Mouse (Mus musculus) left cerebral cortex, adult 11 months (tissue): ENCODE data around the gene Rhbdl1.
"Not testable (repeated sequence)": the region's sequence is repeated elsewhere in the genome, so short reads cannot be mapped to it uniquely, and the experiment has no call there.

Experiments used
- DNase-seq: peaks from one replicate; pipeline ENCODE4 v3.0.0; 2022; ENCODE audit warnings: low spot score

Rhbdl1 gene

DNA sequence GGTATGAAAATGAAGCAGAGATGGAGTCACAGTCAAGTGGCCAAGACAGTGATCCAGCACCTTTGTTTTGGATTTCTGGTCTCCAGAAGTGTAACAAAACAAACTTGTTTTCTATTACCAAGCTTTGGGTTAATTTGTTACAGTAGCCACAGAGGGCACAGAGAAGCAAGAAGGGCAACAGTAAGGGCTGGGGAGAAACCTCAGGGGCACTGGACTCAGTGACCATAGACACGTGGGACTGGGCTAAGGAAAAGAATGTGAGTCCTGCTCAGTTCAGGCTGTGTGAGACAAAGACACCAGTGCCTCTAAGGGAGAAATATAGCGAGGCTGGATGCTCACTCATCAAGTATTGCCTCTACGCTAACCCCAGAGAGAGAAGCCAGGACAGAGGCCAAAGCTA lies 35.6 kb upstream of the Rhbdl1 start:
- no peak for DNase-seq

DNA sequence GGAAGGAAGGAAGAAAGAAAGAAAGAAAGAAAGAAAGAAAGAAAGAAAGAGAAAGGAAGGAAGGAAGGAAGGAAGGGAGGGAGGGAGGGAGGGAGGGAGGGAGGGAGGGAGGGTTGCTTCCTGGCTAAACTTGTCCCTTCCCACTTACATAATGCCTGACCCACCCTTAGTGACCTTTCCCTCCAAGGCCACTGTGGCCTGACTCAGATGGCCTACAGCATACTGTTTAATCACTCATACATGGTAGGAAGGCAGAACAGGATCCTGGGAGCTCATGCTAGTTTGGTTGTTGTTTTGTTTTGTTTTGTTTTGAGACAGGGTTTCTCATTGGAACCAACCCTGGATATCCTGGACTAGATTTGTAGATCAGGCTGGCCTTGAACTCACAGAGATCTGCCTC lies 34.5 kb upstream of the Rhbdl1 start:
- not testable (repeated sequence) for DNase-seq

DNA sequence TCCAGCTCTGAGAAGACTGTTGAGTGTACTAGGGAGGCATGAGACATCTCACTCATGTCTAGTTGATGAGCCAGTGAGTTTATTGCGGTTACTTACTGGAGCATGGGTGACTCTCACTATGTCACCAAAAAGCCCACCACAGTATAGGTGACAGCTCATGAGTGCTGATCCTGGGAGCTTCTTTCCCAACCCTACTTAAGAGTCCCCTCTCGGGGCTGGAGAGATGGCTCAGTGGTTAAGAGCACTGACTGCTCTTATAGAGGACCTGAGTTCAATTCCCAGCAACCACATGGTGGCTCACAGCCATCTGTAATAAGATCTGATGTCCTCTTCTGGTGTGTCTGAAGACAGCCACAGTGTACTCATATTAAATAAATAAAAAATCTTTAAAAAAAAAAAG lies 32.9 kb upstream of the Rhbdl1 start:
- DNase-seq: no peak

DNA sequence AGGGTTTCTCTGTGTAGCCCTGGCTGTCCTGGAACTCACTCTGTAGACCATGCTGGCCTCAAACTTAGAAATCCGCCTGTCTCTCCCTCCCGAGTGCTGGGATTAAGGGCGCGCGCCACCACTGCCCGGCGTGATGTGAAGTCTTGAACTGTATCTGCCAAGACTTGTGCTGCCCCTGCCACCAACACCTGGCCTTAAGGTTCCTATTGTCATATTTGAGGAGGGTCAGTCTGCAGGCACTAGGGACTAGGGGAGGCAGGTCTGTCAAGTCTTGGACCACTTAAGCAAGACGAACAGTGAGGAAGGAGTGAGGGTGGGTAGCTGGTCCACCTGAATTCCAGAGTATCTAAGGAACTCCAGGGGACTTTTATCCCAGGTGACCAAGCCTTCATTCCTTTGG lies 32.4 kb upstream of the Rhbdl1 start:
- DNase-seq: no peak

DNA sequence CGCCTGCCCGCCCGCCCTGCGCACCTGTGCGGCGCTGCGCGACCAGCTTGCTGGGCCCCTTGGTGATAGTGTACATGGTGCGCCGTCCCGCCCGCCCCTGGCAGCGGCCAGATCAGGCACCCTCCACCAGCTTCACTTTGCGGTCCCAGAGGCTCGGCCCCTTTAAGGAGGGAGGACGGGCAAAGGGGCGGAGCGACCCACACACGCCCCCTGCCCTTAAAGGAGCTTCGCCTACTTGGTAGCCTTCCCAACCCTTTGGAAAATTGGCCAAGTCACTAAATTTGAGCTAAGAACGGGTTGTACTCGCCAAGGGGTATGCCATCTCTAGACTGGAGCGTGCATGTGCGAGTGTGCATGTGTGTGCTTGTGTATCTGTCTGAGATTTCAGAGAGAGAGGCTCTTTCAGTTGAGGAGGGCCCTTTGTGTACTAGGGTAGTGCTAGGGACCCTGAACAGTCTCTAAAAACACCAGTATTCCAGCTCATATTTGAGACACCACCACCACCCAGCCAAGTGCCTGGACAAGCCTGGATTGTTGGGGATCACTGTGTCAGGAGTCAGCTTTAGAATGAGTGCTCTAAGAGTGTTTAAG lies 31.6 kb upstream of the Rhbdl1 start, which contains the start of gene Mcrip2:
Gene Mcrip2 (minus strand): TSS at position 164 of the 591 bp plus-strand sequence.
- peak; percentile 74 for DNase-seq

DNA sequence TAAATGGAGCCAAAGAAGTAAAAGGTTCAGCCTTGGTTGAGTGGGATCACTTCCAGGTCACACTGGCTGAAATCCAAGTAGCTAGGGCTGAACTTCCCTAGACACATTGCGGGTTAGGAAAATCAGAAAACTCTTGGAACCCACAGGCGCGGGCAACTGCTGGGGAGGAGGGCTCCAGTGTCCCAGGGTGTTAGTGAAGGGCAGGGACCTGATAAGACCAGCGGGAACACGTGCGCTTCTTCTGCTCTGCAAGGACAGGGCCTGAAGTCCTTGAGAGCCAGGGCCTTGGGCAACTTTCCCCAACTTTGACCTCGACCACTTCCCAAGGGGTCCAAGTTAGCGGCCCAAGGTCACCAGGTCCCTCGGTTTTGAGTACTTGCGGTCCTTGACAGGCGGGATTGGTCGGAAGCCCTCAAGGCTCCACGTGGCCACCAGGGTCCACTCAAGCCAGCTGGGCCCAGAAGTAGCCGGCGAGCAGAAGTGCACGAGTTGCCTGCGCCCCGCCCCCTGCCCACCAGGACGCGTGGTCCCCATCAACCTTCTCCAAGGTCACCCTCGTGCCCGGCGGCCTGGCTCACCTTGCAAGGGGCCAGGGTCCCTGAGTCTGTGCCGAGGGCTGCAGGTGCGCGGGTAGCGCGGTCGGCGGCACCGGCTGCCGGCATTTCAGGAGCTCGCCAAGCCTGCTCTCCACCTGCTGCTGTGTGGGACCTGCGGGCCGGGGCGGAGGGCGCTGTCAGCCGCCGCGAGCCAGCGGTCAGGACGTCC lies 30.9 kb upstream of the Rhbdl1 start:
- DNase-seq: no peak

DNA sequence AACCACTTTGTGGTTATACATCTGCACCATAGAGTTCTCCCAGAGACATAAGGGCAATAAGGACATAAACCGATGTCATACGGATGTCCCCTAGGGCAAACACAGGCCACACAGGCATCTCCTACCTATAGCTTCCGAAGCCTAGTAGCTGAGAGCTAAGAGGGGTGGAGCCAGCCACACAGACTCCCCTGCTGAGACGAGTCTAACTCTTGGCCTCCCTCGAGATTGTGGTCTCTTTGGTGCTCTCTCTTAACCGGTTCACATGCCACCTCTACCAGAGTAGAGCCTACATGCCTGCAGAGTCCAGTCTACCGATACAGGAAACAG lies 30.4 kb upstream of the Rhbdl1 start:
- no peak for DNase-seq

DNA sequence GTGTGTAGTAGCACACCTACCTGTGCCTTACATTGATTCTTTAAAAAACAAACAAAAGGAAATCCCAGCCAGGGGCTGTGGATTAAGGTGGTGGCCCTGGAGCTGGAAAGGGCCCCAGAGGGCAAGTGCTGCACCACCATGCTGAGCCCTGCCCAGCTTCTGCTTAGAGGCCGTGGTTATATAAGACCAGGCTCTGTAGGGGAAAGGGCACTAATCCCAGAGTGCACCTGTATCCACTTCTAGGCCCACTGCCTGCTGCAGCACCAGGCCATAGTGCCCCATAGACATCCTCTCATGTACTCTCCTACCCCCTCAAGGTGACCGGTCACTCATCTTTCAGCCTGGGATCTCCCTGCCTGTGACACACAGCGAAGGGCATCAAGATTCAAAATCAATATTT lies 29.1 kb upstream of the Rhbdl1 start:
- DNase-seq: no peak

DNA sequence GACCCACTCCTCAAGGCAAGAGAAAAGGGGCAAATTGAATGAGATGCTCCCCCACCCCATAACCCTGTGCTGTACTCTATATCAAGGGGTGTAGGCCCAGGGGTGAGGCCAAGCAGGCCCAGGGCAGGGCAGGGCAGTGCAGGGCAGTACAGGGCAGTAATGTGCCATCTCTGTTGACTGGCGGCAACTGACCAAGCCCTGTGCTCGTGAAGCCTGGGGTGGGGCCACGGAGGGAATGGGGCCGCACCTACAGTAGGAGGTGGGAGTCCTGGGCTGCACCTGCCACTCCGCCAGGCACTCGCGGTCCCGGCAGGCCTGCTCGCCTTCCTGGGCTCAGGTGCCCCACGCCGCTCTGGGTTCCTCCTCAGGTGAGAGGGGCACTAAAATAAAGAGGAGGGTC lies 28.2 kb upstream of the Rhbdl1 start:
- no peak for DNase-seq

DNA sequence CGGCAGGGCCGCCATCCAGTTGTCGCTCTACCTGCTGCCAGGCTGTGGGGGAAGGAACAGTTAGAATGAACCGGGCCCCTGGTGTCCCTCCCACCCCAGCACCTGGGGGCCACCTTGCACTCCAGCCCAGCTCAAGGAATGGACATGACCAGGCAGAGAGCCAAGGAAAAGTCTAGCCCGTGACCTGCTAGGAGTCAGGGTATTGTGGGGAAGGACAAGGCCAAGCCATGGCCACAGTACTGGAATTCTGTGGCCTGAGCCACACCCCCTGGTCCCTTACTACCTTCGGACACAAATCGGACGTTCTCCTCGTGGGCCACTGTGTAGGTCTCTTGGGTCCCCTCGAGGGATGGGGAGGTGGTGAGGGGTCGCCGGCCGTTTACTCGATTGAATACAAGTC lies 27.2 kb upstream of the Rhbdl1 start:
- no peak for DNase-seq

DNA sequence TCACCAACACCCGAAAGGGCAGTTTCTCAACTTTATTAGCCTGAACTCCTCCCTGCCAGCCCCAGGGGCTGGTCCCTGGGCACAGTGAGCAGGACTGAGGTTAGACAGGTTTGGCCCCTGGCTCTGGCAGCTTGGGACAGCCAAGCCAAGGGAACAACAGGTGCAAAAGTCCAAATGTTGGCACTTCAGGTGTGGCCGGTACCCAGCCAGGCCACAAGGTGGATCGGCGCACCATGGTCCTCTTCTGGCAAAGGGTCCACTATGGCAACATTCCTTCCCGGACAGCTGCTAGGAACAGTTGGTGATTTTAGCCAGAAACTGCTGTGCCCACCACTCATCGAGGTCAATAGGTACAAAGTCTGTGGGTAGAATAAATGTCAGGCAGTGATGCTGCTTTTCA lies 26.6 kb upstream of the Rhbdl1 start:
- DNase-seq: no peak

DNA sequence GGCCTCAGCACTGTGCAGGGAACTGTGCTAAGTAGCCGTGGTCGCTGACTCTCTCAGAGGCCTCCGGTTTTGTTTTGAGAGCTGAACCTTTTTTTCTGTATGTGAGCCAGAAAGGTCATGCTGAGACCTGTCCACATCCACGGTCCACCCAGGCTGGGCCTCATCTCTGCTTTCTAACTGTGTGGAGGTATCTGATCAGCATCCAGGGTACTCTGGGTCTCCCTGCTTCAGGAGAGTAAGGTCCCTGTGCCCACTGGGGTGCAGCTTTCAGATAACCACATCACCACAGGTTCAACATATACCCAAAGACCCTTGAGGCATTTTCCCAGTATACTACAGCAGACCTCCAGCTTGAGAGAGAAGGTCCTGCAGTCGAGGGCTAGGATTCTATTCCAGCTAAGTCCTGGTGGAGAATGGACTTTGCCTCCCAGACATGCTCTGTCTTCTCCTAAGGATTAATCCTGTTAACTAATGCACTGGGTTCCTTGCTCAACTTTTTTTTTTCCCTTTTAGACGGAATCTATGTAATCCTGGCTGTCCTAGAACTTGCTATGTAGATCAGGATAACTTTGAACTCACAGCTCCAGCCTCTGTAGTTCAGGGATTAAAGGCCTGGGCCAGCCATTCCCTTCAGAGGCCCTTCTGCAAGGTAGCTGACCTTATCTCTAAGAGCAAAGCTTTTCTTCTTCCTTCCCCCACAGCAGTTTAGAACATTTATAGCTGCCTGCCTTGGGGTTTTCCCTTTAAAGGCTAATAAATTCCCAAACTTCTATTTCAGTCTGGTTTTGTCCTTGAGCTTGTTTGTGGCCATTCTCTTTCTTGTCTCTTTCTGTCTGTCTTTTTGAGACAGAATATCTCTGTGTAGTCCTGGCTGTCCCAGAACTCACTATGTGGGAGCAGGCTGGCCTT lies 24.9 kb upstream of the Rhbdl1 start:
- no peak for DNase-seq

DNA sequence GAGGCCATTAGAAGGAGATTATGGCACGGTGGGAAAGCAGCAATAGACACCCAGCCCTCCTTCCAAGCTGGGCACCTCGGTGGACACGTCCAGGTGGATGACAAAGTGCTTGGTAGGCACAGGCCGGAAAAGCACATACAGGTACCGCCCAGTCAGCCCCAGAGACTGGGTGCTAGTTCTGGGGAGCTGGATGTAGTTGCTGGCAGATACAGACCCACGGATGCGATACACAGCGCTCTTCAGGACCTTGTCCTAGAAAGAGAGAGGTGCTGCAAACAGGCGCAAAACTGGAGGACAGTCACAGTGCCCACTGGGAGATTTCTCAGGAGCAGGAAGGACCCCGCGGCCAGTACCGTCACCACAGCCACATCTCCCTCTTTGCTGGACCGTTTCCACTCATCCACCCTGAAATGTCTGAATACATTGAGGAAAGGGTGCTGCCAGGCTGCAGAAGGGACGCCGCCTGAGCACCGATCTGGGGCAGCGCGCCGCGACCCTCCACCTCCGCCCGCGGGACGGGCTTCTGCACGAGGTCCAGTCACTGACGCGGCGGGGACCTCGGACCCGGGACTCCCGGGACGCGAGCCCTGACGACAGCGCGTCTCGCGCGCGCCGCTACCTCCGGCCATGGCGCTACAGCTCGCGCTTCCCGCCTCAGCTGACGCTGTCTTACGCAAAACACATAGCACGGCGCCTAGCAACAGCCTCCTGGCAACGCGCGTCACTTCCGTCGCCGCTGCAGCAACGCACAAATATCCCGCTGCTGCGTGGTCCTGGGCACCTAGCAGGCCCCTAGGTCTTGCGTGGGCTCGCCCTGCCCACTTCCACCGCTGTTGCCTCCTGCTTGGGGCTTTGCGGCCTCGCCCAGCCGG lies 24.0 kb upstream of the Rhbdl1 start, which contains the start of gene Wdr90:
Gene Wdr90 (minus strand): TSS at position 670 of the 872 bp plus-strand sequence.
- DNase-seq: peak; percentile 91

DNA sequence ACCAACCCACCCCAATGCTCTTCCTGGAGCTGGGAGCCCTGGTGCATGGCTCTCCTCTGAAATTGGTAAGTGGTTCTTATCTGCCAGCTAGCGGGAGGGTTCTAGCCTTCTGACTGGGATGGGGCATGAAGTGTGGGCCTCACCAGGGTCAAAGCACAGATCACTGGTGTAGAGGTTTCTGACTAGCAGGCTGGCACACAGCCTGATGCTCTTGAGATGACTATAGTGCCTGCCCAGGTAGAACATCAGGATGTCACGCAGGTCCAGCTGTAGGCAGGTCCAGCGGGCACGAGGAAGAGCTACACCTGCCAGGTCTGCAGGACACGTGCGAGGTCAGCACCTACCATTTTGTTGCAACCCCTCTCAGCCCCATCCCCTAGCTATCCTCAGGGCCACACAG lies 23.1 kb upstream of the Rhbdl1 start:
- no peak for DNase-seq

DNA sequence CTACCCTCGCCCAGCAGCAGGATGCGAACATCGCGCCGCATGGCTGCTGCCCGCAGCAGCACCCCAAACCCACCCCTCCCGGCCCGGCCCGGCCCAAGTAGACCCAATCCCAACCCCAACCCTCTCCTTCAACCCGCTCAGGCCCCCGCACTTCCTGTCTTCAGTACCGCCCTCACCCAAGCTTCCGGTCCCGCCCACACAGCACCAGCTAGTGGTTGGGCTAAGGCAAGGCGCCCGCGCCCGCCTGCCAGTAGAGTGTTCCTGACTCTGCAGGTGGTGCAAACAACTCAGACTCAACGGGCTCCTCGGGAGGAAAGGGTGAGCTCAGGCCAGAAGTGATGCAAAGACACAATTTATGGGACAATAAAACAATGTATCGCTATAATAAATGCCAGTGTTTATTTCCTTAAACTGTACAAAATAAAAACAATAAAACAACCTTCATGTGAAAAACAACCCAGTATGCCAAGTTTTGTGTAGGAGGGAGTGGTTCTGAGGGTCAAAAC lies 7.4 kb upstream of the Rhbdl1 start, which contains the start of gene Rhot2:
Gene Rhot2 (minus strand): TSS at position 456 of the 506 bp plus-strand sequence.
- peak; percentile 90 for DNase-seq

DNA sequence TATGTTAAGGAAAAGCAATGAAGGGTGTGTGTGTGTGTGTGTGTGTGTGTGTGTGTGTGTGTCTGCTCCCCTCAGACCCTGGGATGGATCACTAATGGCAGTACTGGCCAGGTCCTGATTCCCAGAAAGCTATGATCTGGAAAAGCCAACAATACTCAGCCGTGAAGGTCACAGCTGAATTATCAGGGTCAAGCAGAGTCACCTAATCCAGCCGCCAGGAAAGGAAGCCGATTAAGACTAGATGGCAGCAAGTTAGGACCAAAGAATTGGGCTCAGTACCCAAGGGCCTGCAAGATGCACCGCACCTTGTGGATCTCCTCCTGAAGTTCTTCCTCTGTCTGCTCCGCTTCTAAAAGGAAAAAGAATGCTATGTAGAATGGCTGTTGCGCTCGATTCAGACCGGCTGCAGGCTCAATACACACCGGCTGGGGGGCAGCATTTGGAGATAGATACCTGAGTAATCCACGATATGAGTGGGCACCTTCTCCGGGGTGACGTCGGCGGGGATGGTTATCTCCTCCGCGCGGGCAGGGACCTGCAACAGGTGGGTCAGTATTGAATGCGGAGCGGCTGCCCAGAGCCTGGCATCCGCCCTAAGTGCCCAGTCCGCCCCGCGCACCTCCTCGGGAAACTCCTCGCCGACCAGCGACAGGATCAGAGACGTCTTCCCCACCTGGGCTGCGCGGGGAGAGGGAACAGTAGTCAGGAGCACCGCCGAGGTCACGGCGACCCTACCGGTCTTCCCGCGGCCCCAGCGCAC lies 6.7 kb upstream of the Rhbdl1 start:
- no peak for DNase-seq

DNA sequence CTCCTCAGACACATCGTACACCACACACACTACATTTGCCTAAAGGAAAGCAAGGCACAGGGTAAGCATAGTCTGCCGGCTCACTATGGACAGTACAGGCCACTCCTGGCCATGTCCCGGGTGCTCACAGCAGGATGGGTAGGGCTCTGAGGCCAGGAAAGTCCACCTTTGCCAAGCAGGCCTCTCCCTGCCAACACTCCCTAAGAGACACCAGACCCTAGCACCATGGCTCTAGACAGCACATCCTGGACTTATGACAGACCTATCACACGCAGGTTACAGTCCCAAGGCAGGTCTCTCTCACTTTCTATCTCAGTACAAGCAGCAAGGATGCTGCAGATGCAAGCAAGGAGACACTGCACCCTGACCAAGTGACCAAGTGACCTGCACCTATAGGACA lies 6.0 kb upstream of the Rhbdl1 start:
- DNase-seq: no peak

DNA sequence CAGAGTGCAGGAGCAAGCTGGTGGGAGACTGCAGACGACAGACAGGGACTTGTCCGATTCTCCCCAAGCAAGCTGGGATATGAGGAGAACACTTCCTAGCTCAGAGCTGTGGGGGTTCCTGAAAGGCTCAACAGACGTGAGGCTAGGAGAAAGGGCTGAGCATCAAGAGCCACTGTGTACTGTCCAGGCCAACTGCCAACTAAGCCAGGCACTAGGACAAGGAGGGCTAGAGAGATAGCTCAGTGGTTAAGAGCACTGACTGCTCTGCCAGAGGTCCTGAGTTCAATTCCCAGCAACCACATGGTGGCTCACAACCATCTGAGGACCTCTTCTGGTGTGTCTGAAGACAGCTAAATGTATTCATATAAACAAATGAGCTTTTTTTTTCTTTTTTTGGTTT lies 5.4 kb upstream of the Rhbdl1 start:
- no peak for DNase-seq

DNA sequence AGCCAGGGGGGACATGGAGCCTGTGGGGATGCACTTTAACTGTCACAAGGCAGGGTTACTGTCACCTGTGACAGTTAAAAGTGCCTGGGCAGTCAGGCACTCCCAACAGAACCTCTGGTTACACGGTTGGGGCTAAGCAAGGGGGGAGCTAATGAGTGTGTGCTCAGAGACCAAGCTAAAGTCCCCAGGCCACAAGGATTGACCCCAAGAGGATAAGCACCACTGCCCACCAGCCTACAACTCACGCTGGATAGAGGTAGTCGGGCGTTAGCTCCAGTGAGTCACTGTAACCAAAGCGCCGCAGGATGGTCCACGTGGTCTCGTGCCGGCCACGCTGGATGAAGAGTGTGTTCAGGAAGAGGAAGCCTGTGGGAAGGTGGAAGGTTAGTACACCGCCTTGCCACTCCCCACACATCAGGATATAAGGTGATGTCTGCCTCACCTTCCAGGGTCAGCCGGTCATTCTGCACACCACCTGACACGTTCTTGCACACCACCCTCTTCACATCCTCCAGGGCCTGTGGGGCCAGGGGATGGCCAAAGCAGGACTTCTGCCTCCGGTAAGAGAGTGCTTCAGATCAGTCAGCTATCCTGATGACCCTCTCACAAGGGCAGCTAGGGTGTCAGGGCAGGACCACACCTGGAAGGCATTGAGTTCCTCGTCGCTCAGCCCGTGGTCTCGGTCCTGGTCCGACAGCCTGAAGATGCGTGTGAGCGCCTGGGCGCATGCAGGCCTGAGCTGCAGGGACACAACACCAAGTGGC lies 4.2 kb upstream of the Rhbdl1 start, which contains the start of gene Gm20683:
Gene Gm20683 (minus strand): TSS at position 647 of the 764 bp plus-strand sequence.
- DNase-seq: no peak

DNA sequence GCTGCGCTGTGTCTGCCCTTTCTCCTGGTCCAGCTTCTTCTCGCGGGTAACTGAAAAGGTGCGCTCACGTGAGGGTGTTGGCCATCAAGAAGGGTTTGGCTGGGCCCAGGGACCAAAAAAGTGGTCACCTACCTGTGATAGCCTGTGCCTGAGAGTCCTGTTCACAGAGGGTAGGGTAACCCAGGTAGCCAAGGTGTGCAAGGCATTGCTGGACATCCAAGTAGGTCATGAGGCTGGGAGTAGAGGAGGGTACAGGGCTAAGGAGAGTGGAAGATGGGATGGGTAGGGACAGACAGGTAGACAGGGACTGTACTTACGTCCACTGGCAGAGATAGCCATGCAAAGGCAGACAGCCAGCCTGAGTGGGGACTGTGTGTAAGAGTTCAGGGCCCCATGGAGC lies 3.4 kb upstream of the Rhbdl1 start:
- no peak for DNase-seq
